Mouse (Mus musculus): ENCODE data around the gene Hsd17b7.

- TF ChIP-seq GATA1 (IDR thresholded peaks at IDR 0.05; ENCODE audit: borderline replicate concordance, low read length) (no peak), FLI1 (IDR thresholded peaks at IDR 0.05; ENCODE audit: low read length) (no peak)
Measured at GRCm38 (mm10) chr1:169900771-169901336, 68.2 kb downstream of the Hsd17b7 start.

All from megakaryocyte, embryonic 14.5 days (primary cell).